Mouse (Mus musculus) liver, postnatal 0 days (tissue): ENCODE results near the gene Rbpjl. TPM values are rescaled to one million over a fixed set of nuclear protein-coding genes. Genes with fewer than 3 reads are reported as not detected.

Experiments used
- ATAC-seq: fragments of 200-750 bp; cut with Nextera tagmentation; 2 replicates; pipeline ENCODE4 v1.8.0; 2017; ENCODE audit warnings: mild to moderate bottlenecking, moderate library complexity
- DNase-seq: peaks from one replicate; pipeline ENCODE4 v3.0.0-alpha.2; 2016
- H3K27ac ChIP-seq: fragments of 300-500 bp; sonication (generic); 2 replicates; pipeline ENCODE4 v1.5.1; 2014; ENCODE audit warnings: antibody characterized with exemption, moderate library complexity, mild to moderate bottlenecking, low read depth
- H3K27me3 ChIP-seq: fragments of 300-500 bp; sonication (generic); 2 replicates; pipeline ENCODE4 v1.6.1; 2014; ENCODE audit warnings: low read length, control low read depth, mixed read lengths; ENCODE audit not compliant: insufficient read depth
- H3K36me3 ChIP-seq: fragments of 300-500 bp; sonication (generic); replicated peaks from 2 replicates; pipeline ENCODE4 v1.6.1; 2014; ENCODE audit warnings: mild to moderate bottlenecking, control low read depth, low read length, moderate library complexity, mixed read lengths; ENCODE audit not compliant: insufficient read depth
- H3K4me1 ChIP-seq: fragments of 300-500 bp; sonication (generic); 2 replicates; pipeline ENCODE4 v1.6.1; 2014; ENCODE audit warnings: antibody characterized with exemption, mild to moderate bottlenecking, control low read depth; ENCODE audit not compliant: insufficient read depth
- H3K4me2 ChIP-seq: fragments of 300-500 bp; sonication (generic); 2 replicates; pipeline ENCODE4 v1.6.1; 2014; ENCODE audit warnings: low read depth, mild to moderate bottlenecking, low read length, moderate library complexity, mixed read lengths
- H3K4me3 ChIP-seq: fragments of 300-500 bp; sonication (generic); 2 replicates; pipeline ENCODE4 v1.5.1; 2014; ENCODE audit warnings: low read depth, low read length
- H3K9ac ChIP-seq: fragments of 300-500 bp; sonication (generic); replicated peaks from 2 replicates; pipeline ENCODE4 v1.6.1; 2014; ENCODE audit warnings: mild to moderate bottlenecking, moderate library complexity
- H3K9me3 ChIP-seq: fragments of 300-500 bp; sonication (generic); 2 replicates; pipeline ENCODE4 v1.6.1; 2016; ENCODE audit warnings: mild to moderate bottlenecking, control low read depth, low read length, mixed read lengths
- CTCF ChIP-seq: sonication (generic); IDR thresholded peaks from 2 replicates; pipeline ENCODE4 v1.5.1; 2016; ENCODE audit warnings: antibody characterized with exemption, low read depth
- EP300 ChIP-seq: IDR thresholded peaks from 2 replicates; pipeline ENCODE4 v1.6.1; 2016; ENCODE audit warnings: antibody characterized with exemption, low read depth, mild to moderate bottlenecking
- WGBS: fragments of 180-500 bp; shearing (Covaris S2); extraction: QIAGEN DNeasy Blood & Tissue Kit; methylation state at CpG from one replicate; pipeline ENCODE4 v1.1.7; 2014; ENCODE audit not compliant: insufficient replicate concordance; 5-methylcytosine and 5-hydroxymethylcytosine counted together
- polyA plus RNA-seq: library from polyadenylated mRNA; unstranded; fragments of >200 nt; fragmentation: Nextera tagmentation; extraction: Ambion mirVana; gene quantifications from 2 replicates; pipeline ENCODE4 v1.2.1, GENCODE M21; 2015

Gene Rbpjl
- polyA plus RNA-seq, 1 experiment from 2014 or later = not detected

DNA sequence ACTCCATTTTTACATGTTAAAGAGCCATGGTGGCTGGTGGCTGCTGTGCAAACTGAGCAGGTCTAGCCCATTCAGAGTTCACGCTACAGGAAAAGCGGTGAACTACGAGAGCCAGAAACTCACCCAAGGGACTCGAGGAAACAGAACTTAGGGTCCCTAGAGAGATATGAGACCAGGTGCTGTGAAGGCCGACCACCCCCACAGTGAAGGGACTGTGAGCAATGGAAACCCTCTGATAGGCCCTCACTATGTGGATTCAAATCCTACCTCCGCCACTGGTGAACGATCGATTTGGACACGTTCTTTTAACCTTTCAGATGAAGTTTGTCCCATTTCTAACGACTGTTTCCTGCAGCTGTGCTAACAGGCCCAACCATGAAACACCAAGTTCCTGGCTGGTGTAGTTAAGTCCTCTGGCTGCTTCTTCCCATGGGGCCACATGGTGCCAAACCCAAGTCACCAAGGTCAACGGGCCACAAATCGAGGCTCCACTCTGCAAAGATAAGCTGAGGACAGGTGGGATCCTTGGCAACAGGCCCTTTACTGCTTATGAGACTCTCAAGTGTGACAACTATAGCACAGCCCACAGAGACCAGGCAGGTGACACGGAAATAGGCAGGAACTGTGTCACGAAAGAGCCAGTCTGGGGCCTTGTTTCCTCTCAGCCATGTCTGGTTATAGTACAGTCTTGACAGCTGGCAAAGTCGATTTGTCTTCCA is 19.9 kb downstream of the Rbpjl start:
- ATAC-seq = peak; percentile 54
- H3K4me1 ChIP-seq = peaks cover 17% of the 10 kb centered on the region
- no peaks in the 10 kb centered on the region for H3K27me3 ChIP-seq
- H3K4me2 ChIP-seq = no peak overlapping the region
- H3K9me3 ChIP-seq = no peaks in the 10 kb centered on the region
- peak; percentile 37; the same call in 1 of the 2 replicates for TF ChIP-seq EP300
- no peak for TF ChIP-seq CTCF
- H3K9ac ChIP-seq = no peak overlapping the region; the same call in 1 of the 2 replicates
- DNase-seq = peak; percentile 47
- H3K27ac ChIP-seq = peak overlapping the region; percentile 82
- 61% methylated on average over 15 of the region's 15 CpGs for WGBS
- peaks cover 27% of the 10 kb centered on the region for H3K36me3 ChIP-seq
- no peak overlapping the region for H3K4me3 ChIP-seq

DNA sequence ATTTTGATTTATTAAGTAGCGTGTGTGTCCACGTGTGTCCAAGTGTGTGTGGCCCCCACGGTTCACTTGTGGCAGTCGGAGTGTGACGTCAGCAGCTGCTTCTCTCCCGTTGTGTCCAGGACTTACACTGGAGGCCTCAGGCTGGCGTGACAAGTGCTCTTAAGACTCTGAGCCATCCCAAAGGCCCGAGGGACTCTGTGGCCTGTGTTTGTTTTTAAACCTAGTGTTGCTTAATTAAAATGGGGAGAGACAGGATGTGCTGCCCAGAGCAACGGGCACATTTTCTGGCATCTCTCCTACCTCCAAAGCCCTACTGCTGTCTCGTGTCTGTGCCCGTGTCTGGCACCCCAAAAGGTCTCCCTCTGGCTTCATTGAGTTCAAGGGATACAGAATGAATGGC is 20.5 kb downstream of the Rbpjl start:
- no peak overlapping the region for H3K9ac ChIP-seq
- WGBS = 75% methylated on average over 11 of the region's 11 CpGs
- peaks cover 33% of the 10 kb centered on the region for H3K36me3 ChIP-seq
- no peak overlapping the region for H3K4me3 ChIP-seq
- peak; percentile 29 for ATAC-seq
- no peak overlapping the region for H3K4me2 ChIP-seq
- no peak for DNase-seq
- no peaks in the 10 kb centered on the region for H3K27me3 ChIP-seq
- peak overlapping the region; percentile 82 for H3K27ac ChIP-seq
- peaks cover 14% of the 10 kb centered on the region for H3K4me1 ChIP-seq
- TF ChIP-seq CTCF (no peak), EP300 (no peak)
- H3K9me3 ChIP-seq = no peaks in the 10 kb centered on the region

DNA sequence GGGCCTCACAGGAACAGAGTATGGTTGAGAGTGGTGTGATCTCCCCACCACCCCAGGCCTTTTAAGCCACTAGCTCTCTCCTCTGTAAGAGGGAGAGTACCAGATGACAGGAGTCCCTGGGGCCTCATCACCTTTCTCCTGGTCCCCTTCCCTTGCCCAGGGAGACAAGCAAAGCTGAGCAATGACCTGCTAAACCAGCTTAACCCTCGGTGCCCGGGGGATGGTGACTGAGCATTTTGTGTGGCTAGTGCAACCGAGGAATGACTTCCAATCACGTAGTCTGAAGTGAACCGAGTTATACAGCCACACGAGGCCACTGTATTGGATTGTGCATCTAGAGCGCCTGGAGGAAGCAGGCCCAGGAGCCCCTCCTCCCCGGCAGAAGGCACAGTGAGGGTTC is 21.5 kb downstream of the Rbpjl start:
- Histone ChIP-seq H3K4me2 (no peak overlapping the region), H3K9me3 (no peaks in the 10 kb centered on the region), H3K27ac (0 out of 2 replicates have a peak overlapping the region, but pooled peaks have one; percentile 82), H3K4me1 (peaks cover 5% of the 10 kb centered on the region), H3K4me3 (no peak overlapping the region), H3K9ac (no peak overlapping the region), H3K36me3 (peaks cover 42% of the 10 kb centered on the region), H3K27me3 (no peaks in the 10 kb centered on the region)
- no peak for ATAC-seq
- TF ChIP-seq CTCF = no peak
- DNase-seq = no peak
- WGBS = 85% methylated on average over 8 of the region's 8 CpGs

DNA sequence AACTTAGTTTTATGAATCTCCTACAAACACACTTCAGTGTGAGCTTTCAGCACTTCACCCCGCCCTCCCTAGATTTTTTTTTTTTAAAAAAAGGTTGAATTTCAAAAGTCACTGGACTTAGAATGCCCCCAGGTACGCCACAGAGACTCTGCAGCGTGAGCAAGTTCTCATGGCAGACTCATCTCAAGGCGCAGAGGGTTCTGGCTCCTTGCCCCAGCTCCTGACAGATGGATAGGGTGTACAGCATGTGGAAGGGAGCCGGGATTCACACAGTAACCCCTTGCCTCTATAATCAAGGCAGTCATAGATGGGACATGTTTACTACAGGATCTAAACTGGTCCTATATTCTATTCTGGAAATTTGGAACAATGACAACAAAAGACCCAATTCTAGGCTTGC is 22.5 kb downstream of the Rbpjl start:
- peaks cover 3% of the 10 kb centered on the region; the same call in 1 of the 2 replicates for H3K4me1 ChIP-seq
- DNase-seq (no peak), ATAC-seq (no peak)
- no peak overlapping the region for H3K4me3 ChIP-seq
- TF ChIP-seq CTCF (no peak), EP300 (no peak)
- H3K9ac ChIP-seq = no peak overlapping the region
- 81% methylated on average over 5 of the region's 5 CpGs for WGBS
- H3K27ac ChIP-seq = no peak overlapping the region
- H3K4me2 ChIP-seq = no peak overlapping the region
- H3K9me3 ChIP-seq = no peaks in the 10 kb centered on the region
- H3K27me3 ChIP-seq = no peaks in the 10 kb centered on the region
- H3K36me3 ChIP-seq = peaks cover 46% of the 10 kb centered on the region

DNA sequence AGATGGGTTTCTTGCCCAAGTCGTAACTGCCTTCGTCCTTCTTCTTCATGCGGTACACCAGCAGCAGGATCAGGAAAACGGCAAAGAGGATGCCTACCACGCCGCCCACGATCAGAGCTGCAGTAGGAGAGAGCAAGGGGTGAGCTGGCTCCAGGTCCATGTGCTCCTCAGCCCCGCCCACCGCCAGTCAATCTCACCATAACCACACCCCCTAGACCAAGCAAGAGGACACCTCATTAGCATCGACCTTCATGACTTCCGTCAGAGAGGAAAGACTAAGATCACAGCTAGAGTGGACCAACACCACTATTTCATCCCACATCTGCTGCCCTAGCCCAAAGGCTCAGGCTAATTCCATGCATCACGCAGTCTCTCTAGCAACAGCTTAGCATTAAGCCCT is 23.2 kb downstream of the Rbpjl start:
- 26% methylated on average over 12 of the region's 12 CpGs for WGBS
- Histone ChIP-seq H3K4me3 (no peak overlapping the region), H3K4me1 (peaks cover 9% of the 10 kb centered on the region), H3K27me3 (no peaks in the 10 kb centered on the region), H3K27ac (no peak overlapping the region), H3K36me3 (peaks cover 48% of the 10 kb centered on the region), H3K9me3 (no peaks in the 10 kb centered on the region), H3K4me2 (no peak overlapping the region), H3K9ac (no peak overlapping the region)
- TF ChIP-seq EP300 (no peak), CTCF (no peak)
- DNase-seq (peak; percentile 50), ATAC-seq (no peak)

DNA sequence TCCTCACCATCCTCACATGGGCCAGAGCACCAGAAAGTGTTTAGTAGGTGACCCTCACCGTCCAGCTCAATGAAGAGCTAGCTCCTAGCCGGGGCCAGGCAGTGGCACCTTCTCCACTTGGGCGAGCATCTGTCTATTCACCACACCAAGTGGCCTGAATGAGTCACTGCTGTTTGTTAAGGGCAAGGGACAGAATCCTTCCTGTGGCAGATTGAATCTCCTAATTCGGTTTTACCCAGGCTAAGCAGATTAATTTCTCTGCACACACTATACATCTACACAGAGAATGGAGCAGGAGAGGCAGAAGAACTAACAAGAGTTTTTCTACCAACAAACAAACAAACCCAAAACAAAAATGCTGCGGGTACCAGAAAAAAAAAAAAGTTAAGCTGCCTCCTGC is 24.0 kb downstream of the Rbpjl start:
- no peak overlapping the region for H3K4me3 ChIP-seq
- no peak for ATAC-seq
- no peak for TF ChIP-seq EP300
- TF ChIP-seq CTCF = no peak
- H3K4me2 ChIP-seq = no peak overlapping the region
- H3K9ac ChIP-seq = no peak overlapping the region
- H3K27me3 ChIP-seq = no peaks in the 10 kb centered on the region
- peaks cover 14% of the 10 kb centered on the region for H3K4me1 ChIP-seq
- 73% methylated on average over 5 of the region's 5 CpGs for WGBS
- no peak overlapping the region for H3K27ac ChIP-seq
- DNase-seq = no peak
- H3K9me3 ChIP-seq = no peaks in the 10 kb centered on the region
- H3K36me3 ChIP-seq = peaks cover 50% of the 10 kb centered on the region

DNA sequence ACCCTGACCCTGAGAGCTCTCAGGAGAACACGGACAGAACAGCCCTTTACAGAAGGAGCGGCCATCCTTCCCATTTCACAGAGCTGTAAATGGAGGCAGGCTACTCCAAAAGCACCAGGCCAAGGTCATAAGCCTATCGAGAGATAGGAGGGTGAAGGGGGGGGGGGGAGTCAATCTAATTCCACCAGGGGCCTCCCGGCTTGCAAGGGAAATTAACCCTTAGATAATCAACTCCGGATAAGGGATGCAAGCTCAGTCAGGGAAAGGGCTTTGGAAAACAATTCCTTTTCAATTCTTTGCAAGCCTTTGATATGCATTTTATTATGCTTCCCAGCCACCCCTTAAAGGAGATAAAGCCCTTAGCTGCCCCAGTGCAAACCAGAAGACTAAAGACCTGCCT is 25.5 kb downstream of the Rbpjl start:
- Histone ChIP-seq H3K9me3 (no peaks in the 10 kb centered on the region), H3K27ac (no peak overlapping the region), H3K4me3 (no peak overlapping the region), H3K4me1 (peaks cover 18% of the 10 kb centered on the region), H3K9ac (no peak overlapping the region), H3K27me3 (no peaks in the 10 kb centered on the region), H3K4me2 (no peak overlapping the region), H3K36me3 (peaks cover 50% of the 10 kb centered on the region)
- ATAC-seq (no peak), DNase-seq (no peak)
- WGBS = 39% methylated on average over 5 of the region's 5 CpGs
- TF ChIP-seq EP300 (no peak), CTCF (no peak)
